Mouse (Mus musculus): ENCODE data around the gene Fbxo3. TPM values are rescaled to one million over a fixed set of nuclear protein-coding genes. Genes with fewer than 3 reads are reported as not detected.
A peak's percentile ranks its signal among the peaks of the same experiment; 100 is the strongest.
"Not testable (repeated sequence)": the region's sequence is repeated elsewhere in the genome, so short reads cannot be mapped to it uniquely, and the experiment has no call there.

Fbxo3 gene
- polyA plus RNA-seq, 1 experiment from 2014 or later = 50.2 TPM

GRCm38 (mm10) chr2:104096796-104097195 is 69.3 kb downstream of the Fbxo3 start:
- H3K9ac ChIP-seq = peak overlapping the region; percentile 89
- H3K27ac ChIP-seq = peak overlapping the region; percentile 97
- not testable (repeated sequence) for DNase-seq; H3K9me3 ChIP-seq (replicated peaks); H3K36me3 ChIP-seq; H3K27me3 ChIP-seq; ATAC-seq (ENCODE audit: low read depth)
- H3K4me3 ChIP-seq (replicated peaks) = peak overlapping the region; percentile 72
- WGBS (ENCODE audit: insufficient replicate concordance) = 88% methylated on average over 1 of the region's 1 CpGs
- H3K4me2 ChIP-seq = peak overlapping the region; percentile 75
- peaks cover 88% of the 10 kb centered on the region for H3K4me1 ChIP-seq (replicated peaks)

- peak overlapping the region; percentile 89 for H3K9ac ChIP-seq
- not testable (repeated sequence) for H3K27me3 ChIP-seq; DNase-seq; H3K36me3 ChIP-seq; H3K9me3 ChIP-seq (replicated peaks); ATAC-seq (ENCODE audit: low read depth)
- 82% methylated on average over 4 of the region's 4 CpGs for WGBS (ENCODE audit: insufficient replicate concordance)
- peak overlapping the region; percentile 75 for H3K4me2 ChIP-seq
- peak overlapping the region; percentile 72 for H3K4me3 ChIP-seq (replicated peaks)
- peak overlapping the region; percentile 97 for H3K27ac ChIP-seq
- H3K4me1 ChIP-seq (replicated peaks) = peaks cover 87% of the 10 kb centered on the region
These were observed 69.9 kb downstream of the Fbxo3 start for GRCm38 (mm10) chr2:104097396-104097795.

- peak; percentile 60 for DNase-seq
- Histone ChIP-seq H3K9me3 (replicated peaks) (no peaks in the 10 kb centered on the region), H3K4me1 (replicated peaks) (peaks cover 87% of the 10 kb centered on the region), H3K4me3 (replicated peaks) (peak overlapping the region; percentile 72), H3K27ac (peak overlapping the region; percentile 97), H3K36me3 (peaks cover 13% of the 10 kb centered on the region; the same call in 1 of the 2 replicates), H3K27me3 (no peaks in the 10 kb centered on the region), H3K9ac (peak overlapping the region; percentile 61), H3K4me2 (peak overlapping the region; percentile 75)
- WGBS (ENCODE audit: insufficient replicate concordance) = 0% methylated on average over 3 of the region's 3 CpGs
- ATAC-seq (ENCODE audit: low read depth) = peak; percentile 90
These were observed 71.2 kb downstream of the Fbxo3 start for GRCm38 (mm10) chr2:104098529-104099230.

- H3K27me3 ChIP-seq = no peaks in the 10 kb centered on the region
- peaks cover 87% of the 10 kb centered on the region for H3K4me1 ChIP-seq (replicated peaks)
- DNase-seq = no peak
- H3K9ac ChIP-seq = peak overlapping the region; percentile 61
- peak overlapping the region; percentile 75 for H3K4me2 ChIP-seq
- peaks cover 16% of the 10 kb centered on the region for H3K36me3 ChIP-seq
- peak overlapping the region; percentile 72 for H3K4me3 ChIP-seq (replicated peaks)
- ATAC-seq (ENCODE audit: low read depth) = no peak
- peak overlapping the region; percentile 97 for H3K27ac ChIP-seq
- H3K9me3 ChIP-seq (replicated peaks) = no peaks in the 10 kb centered on the region
- 82% methylated on average over 2 of the region's 2 CpGs for WGBS (ENCODE audit: insufficient replicate concordance)
These were observed 71.7 kb downstream of the Fbxo3 start for GRCm38 (mm10) chr2:104099231-104099585.

GRCm38 (mm10) chr2:104099946-104100345 is 72.4 kb downstream of the Fbxo3 start:
- Histone ChIP-seq H3K4me2 (peak overlapping the region; percentile 75), H3K4me1 (replicated peaks) (peaks cover 90% of the 10 kb centered on the region), H3K27ac (peak overlapping the region; percentile 97), H3K4me3 (replicated peaks) (peak overlapping the region; percentile 8), H3K9ac (peak overlapping the region; percentile 63), H3K9me3 (replicated peaks) (no peaks in the 10 kb centered on the region), H3K36me3 (peaks cover 23% of the 10 kb centered on the region), H3K27me3 (no peaks in the 10 kb centered on the region)
- 37% methylated on average over 1 of the region's 1 CpGs for WGBS (ENCODE audit: insufficient replicate concordance)
- DNase-seq (no peak), ATAC-seq (ENCODE audit: low read depth) (no peak)

GRCm38 (mm10) chr2:104104800-104105199 is 77.3 kb downstream of the Fbxo3 start:
- peaks cover 87% of the 10 kb centered on the region for H3K4me1 ChIP-seq (replicated peaks)
- H3K4me3 ChIP-seq (replicated peaks) = no peak overlapping the region
- no peaks in the 10 kb centered on the region for H3K9me3 ChIP-seq (replicated peaks)
- H3K4me2 ChIP-seq = no peak overlapping the region
- WGBS (ENCODE audit: insufficient replicate concordance) = 71% methylated on average over 6 of the region's 6 CpGs
- peaks cover 45% of the 10 kb centered on the region for H3K36me3 ChIP-seq
- no peak for DNase-seq
- H3K27ac ChIP-seq = no peak overlapping the region
- no peaks in the 10 kb centered on the region for H3K27me3 ChIP-seq
- H3K9ac ChIP-seq = no peak overlapping the region
- no peak for ATAC-seq (ENCODE audit: low read depth)

- H3K27ac ChIP-seq = peak overlapping the region; percentile 59; the same call in 1 of the 2 replicates
- not testable (repeated sequence) for H3K4me2 ChIP-seq; H3K4me3 ChIP-seq (replicated peaks); H3K27me3 ChIP-seq; ATAC-seq (ENCODE audit: low read depth); H3K9me3 ChIP-seq (replicated peaks); DNase-seq
- peaks cover 55% of the 10 kb centered on the region for H3K36me3 ChIP-seq
- WGBS (ENCODE audit: insufficient replicate concordance) = 81% methylated on average over 2 of the region's 2 CpGs
- H3K9ac ChIP-seq = 0 out of 2 replicates have a peak overlapping the region, but pooled peaks have one; percentile 43
- H3K4me1 ChIP-seq (replicated peaks) = peaks cover 55% of the 10 kb centered on the region
These were observed 81.5 kb downstream of the Fbxo3 start for GRCm38 (mm10) chr2:104109021-104109420.

GRCm38 (mm10) chr2:104109528-104109927 is 82.0 kb downstream of the Fbxo3 start:
- Histone ChIP-seq H3K4me3 (replicated peaks) (no peak overlapping the region), H3K9ac (peak overlapping the region; percentile 43; the same call in 1 of the 2 replicates), H3K27ac (peak overlapping the region; percentile 59; the same call in 1 of the 2 replicates), H3K27me3 (no peaks in the 10 kb centered on the region), H3K36me3 (peaks cover 54% of the 10 kb centered on the region), H3K4me2 (no peak overlapping the region), H3K9me3 (replicated peaks) (no peaks in the 10 kb centered on the region), H3K4me1 (replicated peaks) (peaks cover 51% of the 10 kb centered on the region)
- 17% methylated on average over 2 of the region's 2 CpGs for WGBS (ENCODE audit: insufficient replicate concordance)
- ATAC-seq (ENCODE audit: low read depth) (peak; percentile 49), DNase-seq (no peak)

GRCm38 (mm10) chr2:104110031-104110430 is 82.5 kb downstream of the Fbxo3 start:
- Histone ChIP-seq H3K9me3 (replicated peaks) (no peaks in the 10 kb centered on the region), H3K36me3 (peaks cover 55% of the 10 kb centered on the region), H3K9ac (no peak overlapping the region), H3K27me3 (no peaks in the 10 kb centered on the region), H3K4me2 (no peak overlapping the region), H3K4me1 (replicated peaks) (peaks cover 48% of the 10 kb centered on the region), H3K27ac (peak overlapping the region; percentile 59), H3K4me3 (replicated peaks) (no peak overlapping the region)
- 72% methylated on average over 4 of the region's 4 CpGs for WGBS (ENCODE audit: insufficient replicate concordance)
- ATAC-seq (ENCODE audit: low read depth) = no peak
- no peak for DNase-seq

- H3K27ac ChIP-seq; H3K9me3 ChIP-seq (replicated peaks); H3K4me3 ChIP-seq (replicated peaks); DNase-seq; H3K27me3 ChIP-seq; H3K4me2 ChIP-seq; ATAC-seq (ENCODE audit: low read depth); H3K9ac ChIP-seq: not testable (repeated sequence)
- H3K4me1 ChIP-seq (replicated peaks) = peaks cover 42% of the 10 kb centered on the region
- H3K36me3 ChIP-seq = peaks cover 48% of the 10 kb centered on the region
- no CpG with 5 or more reads among the region's 1 CpGs for WGBS (ENCODE audit: insufficient replicate concordance)
These were observed 83.8 kb downstream of the Fbxo3 start for GRCm38 (mm10) chr2:104111170-104111797.
